Mouse (Mus musculus) olfactory bulb, adult 2 months (tissue): ENCODE results near the gene Gm49405.

ENCODE experiments used
- CTCF ChIP-seq: fragments of 200-500 bp; IDR thresholded peaks from 2 replicates; pipeline ENCODE4 v1.5.1; 2012; ENCODE audit warnings: low read depth, mild to moderate bottlenecking, low read length, moderate library complexity; ENCODE audit not compliant: insufficient read depth
- POLR2A ChIP-seq: fragments of 200-500 bp; IDR thresholded peaks from 2 replicates; pipeline ENCODE4 v1.6.1; 2012; ENCODE audit warnings: mild to moderate bottlenecking, low read depth, low read length, moderate library complexity; ENCODE audit not compliant: insufficient read depth

- TF ChIP-seq CTCF (no peak), POLR2A (no peak)
Measured at GRCm38 (mm10) chr19:4004331-4004730, 3.9 kb downstream of the Gm49405 start.
